18 mouse cellular contexts compared by ENCODE assay signal in genomic region chr9:42758682-42759205, GRCm38 (mm10).
DNase-seq lines count a peak whose midpoint lies in the region; ATAC-seq and TF ChIP-seq lines count a peak whose summit lies in the region.
"Had no signal": no experiment of that assay in that cellular context is flagged by ENCODE, and none has a peak within 500 bp of the region (broad histone marks: within the 10 kb centered on the region; RNA-seq: fewer than 3 reads in every experiment).

No protein-coding gene starts in this region.

- WGBS in forebrain, embryonic 10.5 days, result 55% methylated on average over 5 of the region's 5 CpGs
- WGBS in forebrain, embryonic 16.5 days, result 55% methylated on average over 5 of the region's 5 CpGs

- TF ChIP-seq RAD21 in CH12.LX (IDR thresholded peaks at IDR 0.05; ENCODE audit: low read depth, low read length), result no peak

- intact Hi-C loops in left cerebral cortex, adult 2 months (cut with DNase I), result no loop called here

- TF ChIP-seq CTCF in left cerebral cortex, adult 2 months (IDR thresholded peaks at IDR 0.05), result peak; percentile 22
- TF ChIP-seq CTCF in CH12.LX (conservative IDR thresholded peaks at IDR 0.05 in 1 of 2, IDR thresholded peaks at IDR 0.05 in 1 of 2; ENCODE audit: low read depth in 2 of 2, low read length in 2 of 2), result peak in 1 of 2 experiments; percentile 18; a peak in 1 of 4 replicates

- H3K9ac ChIP-seq in forebrain, embryonic 16.5 days (replicated peaks; ENCODE audit: low read depth, low read length), result no peak overlapping the region
- no peak overlapping the region for H3K9ac ChIP-seq in CH12.LX (ENCODE audit: insufficient read depth, low read depth)
- H3K9ac ChIP-seq: heart, embryonic 12.5 days; intestine, embryonic 15.5 days; midbrain, embryonic 15.5 days had no signal

- no peak for TF ChIP-seq EP300 in CH12.LX (IDR thresholded peaks at IDR 0.05; ENCODE audit: low read length)

- no peaks in the 10 kb centered on the region for H3K79me2 ChIP-seq in CH12.LX (replicated peaks; ENCODE audit: control insufficient read depth, extremely low read depth, insufficient read depth, poor library complexity, severe bottlenecking)

- dilution Hi-C loops in CH12.LX (cut with MboI; ENCODE audit: extremely low pct_ligation_motif_present, extremely low pct_unique_long_range_greater_than_20kb, low sequenced_read_pairs), result no loop called here

- H3K27me3 ChIP-seq in forebrain, embryonic 10.5 days (ENCODE audit: poor library complexity, severe bottlenecking), result no peaks in the 10 kb centered on the region; the same call in 1 of the 2 replicates
- H3K27me3 ChIP-seq in forebrain, embryonic 16.5 days (replicated peaks; ENCODE audit: control insufficient read depth, insufficient read depth, low read length), result no peaks in the 10 kb centered on the region
- H3K27me3 ChIP-seq in CH12.LX (replicated peaks), result peaks cover 94% of the 10 kb centered on the region
- H3K27me3 ChIP-seq: intestine, embryonic 15.5 days; midbrain, embryonic 15.5 days had no signal

- DNase-seq in forebrain, embryonic 10.5 days (ENCODE audit: extremely low spot score, low spot score), result no peak
- no peak for DNase-seq in left cerebral cortex, adult 2 months (ENCODE audit: extremely low spot score in 1 of 2, low spot score in 2 of 2)
- no peak for DNase-seq in left cerebral cortex, adult 11 months (ENCODE audit: low spot score)
- peak; percentile 2 for DNase-seq in CH12.LX (ENCODE audit: extremely low read depth)
- DNase-seq in WW6 (ENCODE audit: low read depth, low spot score), result peak; percentile 29
- DNase-seq in cerebellum, adult 9-11 months, result no peak
- DNase-seq: cerebellum, adult 2 months; heart, postnatal 36 days; kidney, postnatal 4 days; layer of hippocampus, postnatal 36 days; thymus, adult 2 months had no signal

- H3K4me2 ChIP-seq in forebrain, embryonic 16.5 days (ENCODE audit: low read length), result no peak overlapping the region
- H3K4me2 ChIP-seq in CH12.LX (ENCODE audit: insufficient read depth, low read depth, poor library complexity, severe bottlenecking), result no peak overlapping the region
- H3K4me2 ChIP-seq: heart, embryonic 12.5 days; intestine, embryonic 15.5 days; midbrain, embryonic 15.5 days had no signal

- H3K27ac ChIP-seq in forebrain, embryonic 10.5 days, result 0 out of 2 replicates have a peak overlapping the region, but pooled peaks have one; percentile 30
- H3K27ac ChIP-seq in forebrain, embryonic 16.5 days (ENCODE audit: low read length), result no peak overlapping the region
- H3K27ac ChIP-seq in left cerebral cortex, adult 2 months, result no peak overlapping the region
- H3K27ac ChIP-seq in CH12.LX (ENCODE audit: insufficient read depth, low read depth), result no peak overlapping the region
- H3K27ac ChIP-seq: embryonic facial prominence, embryonic 10.5 days; intestine, embryonic 15.5 days; midbrain, embryonic 15.5 days had no signal

- no peaks in the 10 kb centered on the region for H3K36me3 ChIP-seq in forebrain, embryonic 10.5 days (replicated peaks)
- no peaks in the 10 kb centered on the region for H3K36me3 ChIP-seq in forebrain, embryonic 16.5 days (ENCODE audit: control insufficient read depth, insufficient read depth)
- no peaks in the 10 kb centered on the region for H3K36me3 ChIP-seq in CH12.LX (replicated peaks in 1 of 2; ENCODE audit: control insufficient read depth in 1 of 2, insufficient read depth in 1 of 2, low read length in 1 of 2)
- H3K36me3 ChIP-seq: embryonic facial prominence, embryonic 10.5 days; heart, embryonic 12.5 days; intestine, embryonic 15.5 days; midbrain, embryonic 15.5 days had no signal

- in situ Hi-C loops in CH12.LX (cut with MboI; ENCODE audit: low pct_ligation_motif_present, low pct_unique_long_range_greater_than_20kb, low sequenced_read_pairs), result no loop called here

- H3K4me1 ChIP-seq in forebrain, embryonic 10.5 days, result peaks cover 20% of the 10 kb centered on the region
- no peaks in the 10 kb centered on the region for H3K4me1 ChIP-seq in forebrain, embryonic 16.5 days (replicated peaks; ENCODE audit: control insufficient read depth, insufficient read depth, low read length)
- no peaks in the 10 kb centered on the region for H3K4me1 ChIP-seq in CH12.LX (ENCODE audit: control insufficient read depth in 1 of 2, insufficient read depth in 2 of 2)
- H3K4me1 ChIP-seq: heart, embryonic 12.5 days had no signal

- H3K4me3 ChIP-seq in forebrain, embryonic 10.5 days, result no peak overlapping the region
- no peak overlapping the region for H3K4me3 ChIP-seq in forebrain, embryonic 16.5 days (replicated peaks; ENCODE audit: low read length)
- no peak overlapping the region for H3K4me3 ChIP-seq in left cerebral cortex, adult 2 months
- no peak overlapping the region for H3K4me3 ChIP-seq in CH12.LX (replicated peaks in 1 of 3; ENCODE audit: low read depth in 2 of 3, low read length in 2 of 3, poor library complexity in 1 of 3)
- H3K4me3 ChIP-seq: embryonic facial prominence, embryonic 10.5 days; erythroblast, embryonic 14.5 days; heart, embryonic 12.5 days; intestine, embryonic 15.5 days; midbrain, embryonic 15.5 days had no signal

- no peak for ATAC-seq in forebrain, embryonic 16.5 days
- no peak for ATAC-seq in granulocyte monocyte progenitor cell, adult 5-6 weeks (replicated peaks; ENCODE audit: poor library complexity, severe bottlenecking)
- ATAC-seq: intestine, embryonic 15.5 days; midbrain, embryonic 15.5 days had no signal

- no peaks in the 10 kb centered on the region for H3K9me3 ChIP-seq in forebrain, embryonic 10.5 days
- H3K9me3 ChIP-seq in forebrain, embryonic 16.5 days (ENCODE audit: control insufficient read depth, low read length), result no peaks in the 10 kb centered on the region
- H3K9me3 ChIP-seq in CH12.LX (replicated peaks; ENCODE audit: low read length), result no peaks in the 10 kb centered on the region
- H3K9me3 ChIP-seq: embryonic facial prominence, embryonic 10.5 days; heart, embryonic 12.5 days; intestine, embryonic 15.5 days; midbrain, embryonic 15.5 days had no signal

- no peak for TF ChIP-seq POLR2A in CH12.LX (IDR thresholded peaks at IDR 0.05; ENCODE audit: low read depth, low read length)

TF ChIP-seq in CH12.LX, 34 proteins besides CTCF, POLR2A, EP300 and RAD21:
- TF ChIP-seq IRF4 (IDR thresholded peaks at IDR 0.05; ENCODE audit: low read depth, low read length) (no peak), JUN (IDR thresholded peaks at IDR 0.05; ENCODE audit: insufficient read depth, low read depth, low read length) (no peak), ZNF384 (IDR thresholded peaks at IDR 0.05; ENCODE audit: low read depth, low read length) (no peak), MAFK (IDR thresholded peaks at IDR 0.05; ENCODE audit: insufficient replicate concordance, low read length) (peak; percentile 94)

Comparison
In these comparisons a context has a peak if more than half of its experiments do, and no peak if none do; other contexts are left out.
1. DNase-seq: peak in CH12.LX (single experiment) and WW6 (single experiment); none in forebrain, embryonic 10.5 days (single experiment), left cerebral cortex, adult 2 months (0 of 2), left cerebral cortex, adult 11 months (single experiment) and cerebellum, adult 9-11 months (single experiment).